Mouse (Mus musculus) liver, embryonic 14.5 days (tissue): Measurements from ENCODE around the gene BC048562.

Experiments used
- CTCF ChIP-seq: IDR thresholded peaks from 2 replicates; pipeline ENCODE4 v1.5.1; 2016; ENCODE audit warnings: antibody characterized with exemption, low read depth, control low read depth
- EP300 ChIP-seq: IDR thresholded peaks from 2 replicates; pipeline ENCODE4 v1.6.1; 2016; ENCODE audit warnings: antibody characterized with exemption, low read depth

DNA sequence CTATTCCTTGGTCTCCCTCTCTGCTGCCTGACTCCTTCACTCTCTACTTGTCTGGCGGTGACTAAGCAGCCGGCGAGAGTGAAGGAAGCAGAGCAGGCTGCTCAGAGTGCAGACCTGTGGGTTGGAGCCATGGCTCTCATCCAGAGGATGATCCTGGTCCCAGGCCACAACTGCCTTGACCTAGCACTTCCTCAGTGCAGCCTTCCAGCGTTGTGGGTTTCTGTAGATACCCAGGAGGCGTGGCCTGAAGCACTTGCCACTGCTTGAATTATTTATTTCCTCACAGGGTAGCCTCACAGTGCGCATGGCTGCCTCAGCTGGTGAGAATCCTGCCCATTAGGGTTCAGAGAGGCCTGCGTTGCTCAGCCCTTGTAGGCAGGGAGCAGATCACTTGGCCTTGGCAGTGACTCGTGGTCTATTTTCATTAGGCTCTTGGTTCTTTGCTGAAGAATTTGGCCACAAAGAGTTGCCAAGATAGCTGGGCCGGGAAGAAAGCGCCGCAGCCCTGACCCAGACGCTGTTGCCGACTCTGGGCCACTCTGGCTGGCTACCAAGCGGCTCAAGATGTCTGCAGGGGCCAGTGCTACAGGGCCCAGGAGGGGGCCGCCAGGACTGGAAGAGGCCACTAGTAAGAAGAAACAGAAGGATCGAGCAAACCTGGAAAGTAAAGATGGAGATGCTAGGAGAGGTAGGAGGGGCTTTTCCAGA, 55.9 kb downstream of the BC048562 start:
- TF ChIP-seq CTCF (no peak), EP300 (no peak)
